Mouse (Mus musculus) olfactory bulb, adult 2 months (tissue): ENCODE measurements around the gene Nfe2l1.

Experiments used
- CTCF ChIP-seq: fragments of 200-500 bp; IDR thresholded peaks from 2 replicates; pipeline ENCODE4 v1.5.1; 2012; ENCODE audit warnings: low read depth, mild to moderate bottlenecking, low read length, moderate library complexity; ENCODE audit not compliant: insufficient read depth
- POLR2A ChIP-seq: fragments of 200-500 bp; IDR thresholded peaks from 2 replicates; pipeline ENCODE4 v1.6.1; 2012; ENCODE audit warnings: mild to moderate bottlenecking, low read depth, low read length, moderate library complexity; ENCODE audit not compliant: insufficient read depth

GRCm38 (mm10) chr11:96834127-96834526 is 4.4 kb upstream of the Nfe2l1 start:
- TF ChIP-seq POLR2A = no peak
- TF ChIP-seq CTCF = no peak
